Mouse (Mus musculus): Measurements from ENCODE around the gene Clec11a.
A peak's percentile ranks its signal among the peaks of the same experiment; 100 is the strongest.

The Clec11a gene

DNA sequence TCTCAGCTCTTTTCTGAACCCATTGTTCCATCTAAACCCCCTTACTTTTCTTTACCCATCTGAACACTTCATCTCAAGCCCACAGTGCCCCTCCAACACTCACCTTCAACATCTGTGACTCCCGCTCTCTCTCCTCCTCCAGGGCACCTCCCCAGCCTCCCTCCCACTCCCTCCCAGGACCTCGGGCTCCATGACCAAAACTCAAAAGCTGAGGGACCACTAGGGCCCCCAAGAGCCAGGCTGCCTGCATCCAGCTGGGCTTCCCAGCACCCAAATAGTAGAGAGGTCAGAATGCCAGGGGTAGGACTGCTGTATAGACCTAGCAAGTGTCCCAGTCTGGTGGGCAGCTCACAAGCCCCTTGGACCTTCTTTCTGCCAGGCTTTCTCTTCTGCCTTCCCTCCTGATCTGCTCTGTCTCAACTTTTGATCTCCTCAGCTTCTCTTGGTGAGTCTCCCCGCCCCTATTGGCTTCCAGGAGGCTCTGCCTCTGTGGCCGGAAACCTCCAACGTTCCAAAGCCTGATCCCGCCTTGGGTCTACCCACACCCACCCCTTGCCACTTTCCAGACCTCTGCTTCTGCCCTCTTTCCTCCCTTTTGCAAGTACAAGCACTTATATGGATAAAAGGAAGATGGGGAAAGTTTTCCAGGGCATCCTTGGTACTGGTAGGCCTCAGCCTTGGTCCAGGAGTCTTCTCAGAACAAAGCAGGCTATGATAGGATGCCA, at the start of gene Clec11a:
Gene Clec11a, minus strand, starts transcription at position 387 of the 725 bp plus-strand sequence.
- DNase-seq (ENCODE audit: low read depth), result no peak

DNA sequence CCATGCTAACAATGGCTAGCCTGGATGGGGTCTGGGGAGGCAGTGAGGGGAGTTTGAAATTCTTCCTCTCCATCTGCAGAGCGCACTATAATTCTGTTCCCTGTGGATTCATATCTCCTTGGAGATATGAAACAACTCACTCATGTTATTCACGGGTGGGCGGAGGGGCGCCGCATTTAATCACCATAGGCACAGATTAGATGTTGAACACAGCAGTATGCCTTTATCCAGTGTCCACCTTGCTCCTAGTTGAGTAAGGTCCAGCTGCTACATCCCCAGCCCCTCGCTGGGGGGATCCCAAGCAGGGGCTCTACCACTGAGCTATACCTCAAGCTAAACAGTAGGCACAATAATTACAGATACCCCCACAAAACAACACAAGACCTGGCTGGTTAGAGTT, 48.7 kb upstream of the Clec11a start:
- no peak for DNase-seq (ENCODE audit: low read depth)

DNA sequence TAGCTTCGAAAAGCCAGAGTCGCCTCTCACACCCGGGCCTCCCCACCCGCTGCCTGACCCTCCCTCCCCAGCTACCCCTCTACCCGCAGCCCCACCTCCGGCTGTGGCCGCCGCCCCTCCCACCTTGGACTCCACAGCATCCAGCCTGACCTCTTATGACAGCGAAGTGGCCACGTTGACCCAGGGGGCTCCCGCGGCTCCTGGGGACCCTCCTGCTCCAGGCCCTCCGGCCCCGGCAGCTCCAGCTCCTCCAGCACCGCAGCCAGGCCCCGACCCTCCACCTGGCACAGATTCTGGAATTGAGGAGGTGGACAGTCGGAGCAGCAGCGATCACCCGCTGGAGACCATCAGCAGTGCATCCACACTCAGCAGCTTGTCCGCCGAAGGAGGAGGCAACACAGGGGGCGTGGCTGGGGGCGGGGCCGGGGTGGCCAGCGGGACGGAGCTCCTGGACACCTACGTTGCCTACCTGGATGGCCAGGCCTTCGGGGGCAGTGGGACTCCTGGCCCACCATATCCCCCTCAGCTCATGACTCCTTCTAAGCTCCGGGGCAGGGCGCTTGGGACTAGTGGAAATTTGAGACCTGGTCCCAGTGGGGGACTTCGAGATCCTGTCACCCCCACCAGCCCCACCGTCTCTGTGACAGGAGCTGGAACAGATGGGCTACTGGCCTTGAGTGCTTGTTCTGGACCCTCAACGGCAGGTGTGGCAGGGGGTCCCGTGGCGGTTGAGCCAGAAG, 47.1 kb upstream of the Clec11a start:
- no peak for DNase-seq (ENCODE audit: low read depth)

GRCm38 (mm10) chr7:44352750-44353600, 46.3 kb upstream of the Clec11a start:
- no peak for DNase-seq (ENCODE audit: low read depth)

DNA sequence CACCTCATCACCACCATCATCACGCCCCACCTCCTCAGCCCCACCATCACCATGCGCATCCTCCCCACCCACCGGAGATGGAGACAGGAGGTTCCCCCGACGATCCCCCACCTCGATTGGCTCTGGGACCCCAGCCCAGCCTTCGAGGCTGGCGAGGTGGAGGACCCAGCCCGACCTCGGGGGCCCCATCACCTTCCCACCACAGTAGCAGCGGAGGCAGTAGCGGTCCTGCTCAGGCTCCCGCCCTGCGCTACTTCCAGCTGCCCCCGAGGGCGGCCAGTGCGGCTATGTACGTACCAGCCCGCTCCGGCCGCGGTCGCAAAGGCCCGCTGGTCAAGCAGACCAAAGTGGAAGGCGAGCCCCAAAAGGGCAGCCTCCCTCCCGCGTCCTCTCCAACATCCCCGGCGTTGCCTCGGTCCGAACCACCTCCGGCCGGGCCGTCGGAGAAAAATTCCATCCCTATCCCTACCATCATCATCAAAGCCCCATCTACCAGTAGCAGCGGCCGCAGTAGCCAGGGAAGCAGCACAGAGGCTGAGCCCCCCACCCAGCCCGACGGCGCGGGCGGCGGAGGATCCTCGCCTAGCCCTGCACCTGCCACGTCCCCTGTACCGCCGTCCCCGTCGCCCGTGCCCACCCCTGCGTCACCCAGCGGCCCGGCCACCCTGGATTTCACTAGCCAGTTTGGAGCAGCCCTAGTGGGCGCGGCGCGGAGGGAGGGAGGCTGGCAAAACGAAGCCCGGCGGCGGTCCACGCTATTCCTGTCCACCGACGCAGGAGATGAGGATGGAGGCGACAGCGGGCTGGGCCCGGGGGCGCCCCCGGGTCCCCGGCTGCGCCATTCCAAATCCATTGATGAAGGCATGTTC, 45.4 kb upstream of the Clec11a start:
- no peak for DNase-seq (ENCODE audit: low read depth)

DNA sequence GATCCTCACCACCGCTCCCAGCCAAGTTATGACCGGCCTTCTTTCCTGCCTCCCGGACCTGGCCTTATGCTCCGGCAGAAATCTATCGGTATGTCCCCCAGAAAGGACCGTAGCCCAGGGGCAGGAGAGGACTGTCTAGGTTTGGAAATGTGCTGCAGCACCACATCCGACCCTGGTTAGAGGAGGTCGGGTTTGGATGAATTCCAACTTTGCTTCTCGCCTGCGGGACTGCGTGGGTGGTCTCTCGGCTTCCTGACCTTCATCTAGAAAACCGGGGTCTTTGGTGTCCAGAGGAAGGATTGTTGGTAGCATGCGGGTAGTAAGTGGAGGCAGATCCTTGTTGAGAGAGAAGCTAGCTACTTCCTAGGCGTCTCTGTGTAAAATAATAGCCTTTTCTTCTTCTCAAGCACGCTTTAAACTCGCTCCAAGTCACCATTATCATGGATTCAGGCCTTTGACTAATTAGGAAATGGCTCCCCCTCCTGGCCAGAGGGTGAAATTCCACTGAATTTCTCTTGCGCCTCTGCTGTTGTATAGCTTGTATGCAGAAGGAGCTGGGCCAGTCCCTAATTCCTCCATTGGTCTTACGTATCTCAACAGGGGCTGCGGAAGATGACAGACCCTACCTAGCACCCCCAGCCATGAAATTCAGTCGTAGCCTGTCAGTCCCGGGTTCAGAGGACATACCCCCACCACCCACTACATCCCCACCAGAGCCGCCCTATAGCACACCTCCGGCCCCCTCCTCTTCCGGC, 44.4 kb upstream of the Clec11a start:
- DNase-seq (ENCODE audit: low read depth), result peak; percentile 80

- no peak for DNase-seq (ENCODE audit: low read depth)
These were observed 42.3 kb upstream of the Clec11a start for GRCm38 (mm10) chr7:44349043-44349442.

GRCm38 (mm10) chr7:44344622-44345021, 37.9 kb upstream of the Clec11a start:
- DNase-seq (ENCODE audit: low read depth), result no peak

GRCm38 (mm10) chr7:44343459-44344015, 36.8 kb upstream of the Clec11a start:
- no peak for DNase-seq (ENCODE audit: low read depth)

GRCm38 (mm10) chr7:44341714-44342113, 35.0 kb upstream of the Clec11a start:
- DNase-seq (ENCODE audit: low read depth), result no peak

DNA sequence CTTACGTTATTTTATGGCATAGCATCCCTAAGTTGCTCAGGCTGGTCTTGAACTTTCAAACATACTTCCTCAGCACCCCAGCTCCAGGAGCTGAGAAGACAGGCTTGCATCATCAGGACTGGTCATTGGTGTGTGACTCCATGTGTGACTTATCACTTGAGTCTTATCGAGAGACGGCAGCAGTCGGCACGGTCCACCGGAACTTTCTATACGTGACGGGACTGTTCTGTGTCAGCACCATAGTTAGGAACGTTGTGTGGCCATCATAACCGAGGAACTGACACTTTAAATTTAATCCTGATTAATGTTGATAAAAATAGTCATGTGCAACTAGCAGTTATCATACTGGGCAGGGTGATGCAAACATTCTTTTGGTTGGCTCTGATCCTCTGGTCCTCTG, 34.4 kb upstream of the Clec11a start:
- no peak for DNase-seq (ENCODE audit: low read depth)

DNA sequence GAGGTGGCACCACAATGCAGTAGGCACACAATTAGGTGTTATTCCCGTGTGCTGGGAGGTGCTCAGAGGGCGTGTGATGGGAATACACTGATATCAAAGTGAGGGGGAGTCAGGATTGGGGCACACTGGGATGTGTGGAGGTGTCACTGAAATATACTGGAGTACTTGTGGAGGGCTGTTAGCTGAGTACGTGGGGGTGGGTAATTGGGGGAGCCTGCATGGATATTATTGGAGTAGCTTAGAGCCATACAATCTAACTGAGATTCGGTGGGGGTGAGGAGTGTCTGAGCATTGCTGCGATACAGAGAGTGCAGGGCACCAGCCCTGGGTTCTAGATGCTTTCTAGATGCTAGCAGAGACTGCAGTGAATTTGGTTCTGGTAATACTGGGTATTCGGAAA, 33.5 kb upstream of the Clec11a start:
- no peak for DNase-seq (ENCODE audit: low read depth)

- DNase-seq (ENCODE audit: low read depth), result no peak
These were observed 30.6 kb upstream of the Clec11a start for GRCm38 (mm10) chr7:44337121-44337849.

DNA sequence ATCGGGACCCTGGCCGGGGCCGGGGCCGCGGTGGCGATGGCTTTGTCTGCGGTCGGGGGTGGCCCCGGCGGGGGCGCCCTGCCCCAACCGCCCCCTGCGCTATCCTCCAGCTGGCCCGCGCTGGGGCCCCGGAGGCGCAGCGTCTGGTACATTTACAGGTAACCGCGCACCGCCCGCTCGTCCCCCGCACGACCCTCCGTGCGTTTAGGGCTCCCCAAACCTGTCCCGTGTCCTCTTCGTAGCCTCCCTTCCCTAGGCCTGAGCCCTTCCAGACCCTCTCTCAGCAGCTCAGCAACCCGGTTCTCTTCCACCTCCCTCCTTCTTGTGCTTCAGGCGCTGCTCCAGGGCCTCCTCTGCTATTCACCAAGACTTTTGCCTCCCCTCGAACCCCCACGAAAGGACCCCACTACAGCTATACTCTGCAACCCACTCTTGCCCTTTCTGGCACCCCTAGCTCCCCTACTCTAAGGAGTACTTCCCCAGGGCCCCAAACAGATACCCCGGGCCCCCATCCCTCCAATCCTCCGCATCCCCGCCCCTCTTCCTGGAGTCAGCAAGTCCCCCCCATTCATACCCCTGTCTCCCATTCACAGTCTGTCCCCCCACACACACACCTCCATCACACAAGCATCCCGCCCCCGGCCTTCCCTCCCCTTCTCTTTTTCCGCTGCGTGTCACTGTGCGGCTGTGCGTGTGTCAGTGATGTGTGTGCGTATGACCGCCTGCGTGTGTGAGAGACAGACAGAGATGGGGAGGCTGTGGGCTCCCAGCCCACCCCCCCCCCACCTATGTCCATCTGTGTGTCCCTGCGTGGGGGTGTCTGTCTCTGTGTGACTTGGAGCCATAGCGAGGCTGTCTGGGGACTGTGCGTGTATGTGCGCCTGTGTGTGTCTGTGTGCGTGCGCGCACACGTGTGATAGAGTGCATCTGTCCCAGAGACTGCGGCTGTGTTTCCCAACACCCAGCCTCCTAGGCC, 29.6 kb upstream of the Clec11a start:
- no peak for DNase-seq (ENCODE audit: low read depth)

DNA sequence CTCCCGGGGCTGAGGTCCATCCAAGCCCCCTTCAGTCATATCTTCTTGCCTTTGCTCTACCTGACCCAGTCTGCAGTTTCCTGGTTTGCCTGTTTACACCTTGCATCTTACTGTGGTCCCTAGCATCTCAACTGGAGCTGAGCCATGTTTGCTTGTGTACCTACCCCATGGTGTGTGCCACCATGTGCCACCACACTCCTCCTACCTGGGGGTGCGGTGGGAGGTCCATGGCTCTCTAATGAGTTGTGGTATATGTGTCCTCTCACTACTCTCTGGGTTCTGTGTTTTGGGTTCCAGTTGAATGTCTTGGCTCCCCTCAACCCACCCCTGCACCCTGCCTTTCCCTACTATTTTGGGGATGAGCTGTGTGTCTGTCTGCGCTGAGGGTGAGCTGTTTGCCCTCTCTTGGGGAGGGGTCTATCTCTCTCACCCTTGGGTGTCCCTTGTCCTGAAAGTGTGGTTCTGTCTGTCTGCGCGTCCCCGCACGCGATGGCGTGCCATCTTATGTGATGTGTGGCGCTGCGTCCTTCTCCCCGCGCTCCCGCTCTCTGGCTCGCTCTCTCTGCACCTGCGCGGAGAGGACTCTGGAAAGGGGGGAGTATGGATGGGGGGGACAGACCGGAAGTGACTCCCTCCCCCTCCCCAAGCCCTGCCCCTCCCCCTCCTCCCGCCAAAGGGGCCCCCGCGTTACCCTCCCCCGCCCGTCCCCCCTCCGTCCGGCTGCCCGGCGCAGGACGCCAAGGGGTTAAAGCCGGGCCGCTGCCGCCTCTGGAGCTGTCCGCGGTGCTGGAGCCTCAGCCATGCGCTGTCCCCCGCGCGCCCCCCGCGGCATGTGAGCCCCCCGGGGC, 28.6 kb upstream of the Clec11a start:
- DNase-seq (ENCODE audit: low read depth), result no peak

- DNase-seq (ENCODE audit: low read depth), result no peak
These were observed 27.4 kb upstream of the Clec11a start for GRCm38 (mm10) chr7:44334139-44334538.

GRCm38 (mm10) chr7:44332336-44332735, 25.6 kb upstream of the Clec11a start:
- no peak for DNase-seq (ENCODE audit: low read depth)

- DNase-seq (ENCODE audit: low read depth), result no peak
These were observed 19.9 kb upstream of the Clec11a start for GRCm38 (mm10) chr7:44326614-44327013.
